Mouse (Mus musculus): ENCODE data around the gene Taf4.

DNA sequence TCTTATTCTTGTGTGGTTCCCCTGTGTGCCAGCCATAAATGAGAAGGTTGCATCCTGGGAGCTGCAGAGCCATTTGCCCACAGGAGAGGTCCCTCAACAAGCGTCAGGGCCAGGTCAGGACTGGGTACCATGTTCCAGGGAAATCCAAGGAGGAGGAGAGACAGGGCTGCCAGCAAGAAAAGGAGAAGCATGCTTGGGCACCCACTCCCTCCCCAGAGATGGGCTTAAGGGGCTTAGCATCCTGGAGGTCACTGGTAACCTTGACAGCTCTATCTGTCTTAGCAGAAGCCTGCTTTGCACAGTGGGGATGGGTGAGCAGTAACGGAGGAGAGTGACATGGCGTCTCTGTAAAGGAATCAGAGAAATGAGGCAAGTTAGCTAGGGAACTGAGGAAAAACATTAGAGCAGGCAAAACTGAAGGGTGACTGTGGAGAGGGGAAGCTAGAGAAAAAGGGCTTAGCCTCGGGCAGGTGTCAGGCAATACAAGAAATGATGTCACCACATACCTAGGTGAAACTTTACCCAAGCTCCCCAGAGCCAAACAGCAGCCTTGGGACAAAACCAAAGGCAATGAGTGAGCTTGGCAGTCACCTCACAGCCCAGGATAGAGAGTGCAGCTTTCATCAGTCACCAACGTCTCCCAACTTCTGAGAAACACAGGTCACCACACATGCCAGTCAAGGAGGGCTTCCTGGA is 29.4 kb upstream of the Taf4 start:
- TF ChIP-seq CTCF (IDR thresholded peaks at IDR 0.05; ENCODE audit: borderline replicate concordance, insufficient read depth, low read depth, low read length) (no peak), POLR2A (IDR thresholded peaks at IDR 0.05; ENCODE audit: borderline replicate concordance, insufficient read depth, low read length) (no peak)

Measured in cerebellum, adult 2 months (tissue).